21 mouse cellular contexts compared by ENCODE assay signal in the genomic region with DNA sequence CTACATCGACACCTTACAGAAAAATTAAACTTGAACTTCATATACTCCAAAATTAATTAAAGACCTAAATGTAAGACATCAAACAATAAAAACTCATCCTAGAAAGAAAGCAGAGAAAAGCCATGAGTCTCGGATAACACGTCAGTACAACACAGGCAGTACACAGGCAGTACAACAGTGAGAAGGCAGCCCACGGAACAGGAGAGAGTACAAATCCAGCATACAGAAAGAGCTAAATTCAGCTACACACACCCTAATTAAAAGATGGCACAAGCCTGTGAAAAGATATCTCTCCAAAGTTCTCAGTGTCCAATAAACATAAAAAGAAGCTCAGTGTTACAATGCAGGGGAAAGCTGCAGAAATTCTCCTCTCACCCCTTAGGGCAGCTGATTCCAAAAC. TPM values are rescaled to one million over a fixed set of nuclear protein-coding genes. Genes with fewer than 3 reads are reported as not detected.
A peak's percentile ranks its signal among the peaks of the same experiment; 100 is the strongest.
DNase-seq lines count a peak whose midpoint lies in the region; ATAC-seq and TF ChIP-seq lines count a peak whose summit lies in the region.
"Had no signal": no experiment of that assay in that cellular context is flagged by ENCODE, and none has a peak within 500 bp of the region (broad histone marks: within the 10 kb centered on the region; RNA-seq: fewer than 3 reads in every experiment).

No protein-coding gene starts in this region.

- TF ChIP-seq POLR2A in MEL (IDR thresholded peaks at IDR 0.05; ENCODE audit: control insufficient read depth in 1 of 2, insufficient read depth in 1 of 2, low read depth in 1 of 2, low read length in 2 of 2, poor library complexity in 1 of 2): no peak

- no peak for DNase-seq in frontal cortex, adult 2 months (ENCODE audit: extremely low spot score in 1 of 2, low spot score in 1 of 2)
- no peak for DNase-seq in MEL (ENCODE audit: low read depth, low spot score)
- peak; percentile 29 for DNase-seq in telencephalon, adult 2 months (ENCODE audit: low read depth, low spot score)
- no peak for DNase-seq in lung, postnatal 14 days
- DNase-seq: adrenal gland, adult 2 months; adrenal gland, postnatal 10 days; adrenal gland, postnatal 25 days; B cell, adult 2 months; cerebellum, adult 11-12 months; cerebellum, adult 2 months; cerebellum, adult 9-10 months; cerebellum, postnatal 10 days; cerebellum, postnatal 25 days; forebrain, postnatal 0 days had no signal

- no peaks in the 10 kb centered on the region for H3K27me3 ChIP-seq in MEL (ENCODE audit: control insufficient read depth in 1 of 2, insufficient read depth in 2 of 2, low read length in 2 of 2)
- H3K27me3 ChIP-seq: CH12.LX; embryonic facial prominence, embryonic 12.5 days; forebrain, embryonic 13.5 days; forebrain, embryonic 15.5 days had no signal

- no peak overlapping the region for H3K9ac ChIP-seq in MEL (ENCODE audit: control insufficient read depth, low read depth, low read length, poor library complexity, severe bottlenecking)
- H3K9ac ChIP-seq: embryonic facial prominence, embryonic 12.5 days; forebrain, embryonic 13.5 days; forebrain, embryonic 15.5 days; forebrain, postnatal 0 days had no signal

- no peak overlapping the region for H3K4me3 ChIP-seq in MEL (ENCODE audit: control insufficient read depth in 1 of 2, insufficient read depth in 1 of 2, low read depth in 2 of 2, low read length in 2 of 2)
- H3K4me3 ChIP-seq: embryonic facial prominence, embryonic 10.5 days; embryonic facial prominence, embryonic 12.5 days; forebrain, embryonic 13.5 days; forebrain, embryonic 15.5 days had no signal

- peak overlapping the region; percentile 48; the same call in 1 of the 2 replicates for H3K27ac ChIP-seq in MEL (ENCODE audit: control insufficient read depth, low read depth, low read length)
- H3K27ac ChIP-seq: embryonic facial prominence, embryonic 10.5 days; embryonic facial prominence, embryonic 12.5 days; forebrain, embryonic 13.5 days; forebrain, embryonic 15.5 days had no signal

- no peak for TF ChIP-seq RAD21 in MEL (IDR thresholded peaks at IDR 0.05; ENCODE audit: low read depth, low read length)

- peaks cover 10 to 15% of the 10 kb centered on the region in 2 experiments for H3K4me1 ChIP-seq in MEL (ENCODE audit: control insufficient read depth in 1 of 2, insufficient read depth in 2 of 2, low read length in 2 of 2)
- H3K4me1 ChIP-seq: embryonic facial prominence, embryonic 10.5 days; embryonic facial prominence, embryonic 12.5 days; forebrain, embryonic 13.5 days; forebrain, embryonic 15.5 days had no signal

- TF ChIP-seq EP300 in MEL (IDR thresholded peaks at IDR 0.05; ENCODE audit: low read depth in 1 of 2, low read length in 2 of 2): no peak

- no peaks in the 10 kb centered on the region for H3K9me3 ChIP-seq in MEL (replicated peaks; ENCODE audit: insufficient read depth, low read length)
- H3K9me3 ChIP-seq: embryonic facial prominence, embryonic 10.5 days; embryonic facial prominence, embryonic 12.5 days; forebrain, embryonic 13.5 days; forebrain, embryonic 15.5 days; G1E had no signal

- peaks cover 8% of the 10 kb centered on the region; the same call in 1 of the 2 replicates for H3K79me2 ChIP-seq in MEL (ENCODE audit: control insufficient read depth, insufficient read depth, low read length, poor library complexity)

- no peak for TF ChIP-seq CTCF in MEL (IDR thresholded peaks at IDR 0.05 in 2 of 3, conservative IDR thresholded peaks at IDR 0.05 in 1 of 3; ENCODE audit: control insufficient read depth in 1 of 3, insufficient read depth in 1 of 3, low read depth in 2 of 3, low read length in 3 of 3, poor library complexity in 1 of 3, severe bottlenecking in 1 of 3)

- peak; percentile 98 for ATAC-seq in frontal cortex, adult (ENCODE audit: low TSS enrichment)
- ATAC-seq: forebrain, embryonic 13.5 days; forebrain, embryonic 15.5 days; forebrain, postnatal 0 days had no signal

- peaks cover 0 to 28% of the 10 kb centered on the region in 2 experiments; a peak in 3 of 4 replicates for H3K36me3 ChIP-seq in MEL (ENCODE audit: control insufficient read depth in 1 of 2, insufficient read depth in 2 of 2, low read length in 2 of 2)
- H3K36me3 ChIP-seq: embryonic facial prominence, embryonic 10.5 days; embryonic facial prominence, embryonic 12.5 days; forebrain, embryonic 15.5 days had no signal

TF ChIP-seq in MEL, 35 proteins besides CTCF, POLR2A, EP300 and RAD21:
- TF ChIP-seq MYC (IDR thresholded peaks at IDR 0.05; ENCODE audit: low read depth, low read length) (no peak), BHLHE40 (IDR thresholded peaks at IDR 0.05; ENCODE audit: borderline replicate concordance, low read depth, low read length) (no peak), ZNF384 (IDR thresholded peaks at IDR 0.05; ENCODE audit: low read depth, low read length) (no peak), CHD1 (IDR thresholded peaks at IDR 0.05; ENCODE audit: low read depth, low read length) (no peak), MEF2A (IDR thresholded peaks at IDR 0.05; ENCODE audit: extremely low read depth, insufficient replicate concordance, low read depth, low read length, poor library complexity, severe bottlenecking) (no peak), POLR2AphosphoS2 (IDR thresholded peaks at IDR 0.05; ENCODE audit: low read length) (no peak), KAT2A (conservative IDR thresholded peaks at IDR 0.05; ENCODE audit: low read depth, low read length) (no peak), MXI1 (IDR thresholded peaks at IDR 0.05; ENCODE audit: low read depth, low read length) (no peak), CHD2 (IDR thresholded peaks at IDR 0.05; ENCODE audit: low read length) (no peak), USF2 (IDR thresholded peaks at IDR 0.05; ENCODE audit: borderline replicate concordance in 1 of 2, insufficient read depth in 1 of 2, low read depth in 1 of 2, low read length in 2 of 2) (no peak), SMC3 (IDR thresholded peaks at IDR 0.05; ENCODE audit: low read depth, low read length) (no peak), POLR2AphosphoS5 (IDR thresholded peaks at IDR 0.05; ENCODE audit: borderline replicate concordance, low read depth, low read length) (no peak), TAL1 (IDR thresholded peaks at IDR 0.05; ENCODE audit: low read length) (no peak), GABPA (IDR thresholded peaks at IDR 0.05; ENCODE audit: low read depth, low read length) (no peak), SIN3A (IDR thresholded peaks at IDR 0.05; ENCODE audit: low read length) (no peak), RCOR1 (IDR thresholded peaks at IDR 0.05; ENCODE audit: low read depth, low read length) (no peak), ZMIZ1 (IDR thresholded peaks at IDR 0.05; ENCODE audit: low read depth, low read length) (no peak), ZKSCAN1 (IDR thresholded peaks at IDR 0.05; ENCODE audit: low read depth, low read length) (no peak), ETS1 (IDR thresholded peaks at IDR 0.05; ENCODE audit: low read depth, low read length) (no peak), NRF1 (IDR thresholded peaks at IDR 0.05; ENCODE audit: insufficient read depth, low read depth, low read length, poor library complexity, severe bottlenecking) (no peak)

RNA-seq across cellular contexts. Expression of a gene that starts 9.0 kb away (rescaled TPM):
- polyA plus RNA-seq in frontal cortex, adult 2 months (2012; rRNA removed): 38.1 and 45.3 TPM in 2 replicates
- total RNA-seq in MEL (2012; rRNA removed): 14.6 and 15.0 TPM in 2 replicates
- 10 to 100 TPM in 1 of 2 experiments, not detected in 1; 16.8 TPM for polyA plus RNA-seq in MEL (2012; ENCODE audit: insufficient read depth in 1 of 2, insufficient read length in 2 of 2, low read depth in 1 of 2, low replicate concordance in 2 of 2, missing spikeins in 1 of 2)

RNA-seq across cellular contexts. Expression of a gene that starts 11.2 kb away (rescaled TPM):
- polyA plus RNA-seq in frontal cortex, adult 2 months (2012; rRNA removed): 1.8 and 2.7 TPM in 2 replicates
- total RNA-seq in MEL (2012; rRNA removed): 4.3 and 6.4 TPM in 2 replicates
- polyA plus RNA-seq in MEL (2012; ENCODE audit: insufficient read depth in 1 of 2, insufficient read length in 2 of 2, low read depth in 1 of 2, low replicate concordance in 2 of 2, missing spikeins in 1 of 2): 1 to 10 TPM in 1 of 2 experiments, not detected in 1; 7.2 TPM
